Mouse (Mus musculus) midbrain, embryonic 11.5 days (tissue): Measurements from ENCODE around the gene Tiam1. TPM values are rescaled to one million over a fixed set of nuclear protein-coding genes. Genes with fewer than 3 reads are reported as not detected.

Source experiments
- ATAC-seq: fragments of 200-750 bp; cut with Nextera tagmentation; 2 replicates; pipeline ENCODE4 v1.8.0; 2017; ENCODE audit warnings: moderate TSS enrichment, moderate library complexity; ENCODE audit not compliant: low FRiP score
- DNase-seq: peaks from one replicate; pipeline ENCODE4 v3.0.0; 2015; ENCODE audit warnings: low spot score; ENCODE audit errors: missing footprints
- H3K27ac ChIP-seq: fragments of 300-500 bp; sonication (generic); 2 replicates; pipeline ENCODE4 v1.5.1; 2014; ENCODE audit warnings: low read depth, low read length
- H3K27me3 ChIP-seq: fragments of 300-500 bp; sonication (generic); 2 replicates; pipeline ENCODE4 v1.6.1; 2014; ENCODE audit warnings: mild to moderate bottlenecking, low read length, moderate library complexity, mixed read lengths; ENCODE audit not compliant: control insufficient read depth, insufficient read depth
- H3K36me3 ChIP-seq: fragments of 300-500 bp; sonication (generic); 2 replicates; pipeline ENCODE4 v1.6.1; 2014; ENCODE audit warnings: mild to moderate bottlenecking, low read length, moderate library complexity, mixed read lengths; ENCODE audit not compliant: control insufficient read depth, insufficient read depth
- H3K4me1 ChIP-seq: fragments of 300-500 bp; sonication (generic); 2 replicates; pipeline ENCODE4 v1.6.1; 2014; ENCODE audit warnings: low read length; ENCODE audit not compliant: control insufficient read depth, insufficient read depth
- H3K4me2 ChIP-seq: fragments of 300-500 bp; sonication (generic); 2 replicates; pipeline ENCODE4 v1.6.1; 2014; ENCODE audit warnings: mild to moderate bottlenecking, moderate library complexity
- H3K4me3 ChIP-seq: fragments of 300-500 bp; sonication (generic); 2 replicates; pipeline ENCODE4 v1.5.1; 2014; ENCODE audit warnings: low read depth, low read length
- H3K9ac ChIP-seq: fragments of 300-500 bp; sonication (generic); 2 replicates; pipeline ENCODE4 v1.6.1; 2014; ENCODE audit warnings: low read length
- H3K9me3 ChIP-seq: fragments of 300-500 bp; sonication (generic); 2 replicates; pipeline ENCODE4 v1.6.1; 2016; ENCODE audit warnings: low read length; ENCODE audit not compliant: control insufficient read depth
- WGBS: fragments of 180-500 bp; shearing (Covaris S2); extraction: QIAGEN DNeasy Blood & Tissue Kit; methylation state at CpG from one replicate; pipeline ENCODE4 v1.1.7; 2014; 5-methylcytosine and 5-hydroxymethylcytosine counted together
- polyA plus RNA-seq: library from polyadenylated mRNA; unstranded; fragments of >200 nt; fragmentation: Nextera tagmentation; extraction: Ambion mirVana; gene quantifications from 2 replicates; pipeline ENCODE4 v1.2.1, GENCODE M21; 2014

The Tiam1 gene
- polyA plus RNA-seq, 1 experiment from 2014 or later: 14.2 TPM

DNA sequence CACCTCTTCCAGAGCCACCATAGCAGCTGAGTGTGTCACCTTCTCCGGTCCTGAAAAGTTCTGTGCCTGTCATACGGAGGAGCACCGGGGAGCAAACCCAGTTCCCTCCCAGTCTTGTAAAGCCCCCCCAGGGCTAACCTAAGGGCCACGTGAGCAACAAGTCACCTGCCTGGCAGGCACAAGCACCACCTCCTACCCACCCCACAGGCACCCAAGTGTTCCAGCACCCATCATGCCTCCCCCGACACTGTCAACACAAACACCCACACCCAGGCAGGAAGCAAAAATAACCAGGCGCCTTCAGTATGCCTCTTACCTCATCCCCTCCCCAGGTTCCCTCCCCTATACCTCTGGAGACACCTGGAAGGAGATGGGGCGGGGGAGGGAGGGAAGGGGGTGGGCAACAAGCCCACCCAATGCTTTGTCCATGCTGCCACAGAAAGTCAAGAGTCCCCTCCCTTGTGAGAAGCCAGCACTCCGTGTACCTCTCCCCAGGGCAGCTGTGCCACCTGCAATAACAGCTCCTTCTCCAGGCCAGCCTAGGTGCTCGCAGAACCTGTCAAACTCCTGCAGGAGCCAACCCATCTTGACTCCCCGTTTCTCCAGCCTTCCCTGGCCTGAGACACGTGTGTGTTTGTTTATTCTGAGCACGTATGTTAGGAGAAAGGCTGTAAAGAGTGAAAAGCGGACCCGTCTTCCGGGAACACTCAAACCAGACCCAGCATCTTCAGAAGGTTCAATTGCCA, 38.7 kb downstream of the Tiam1 start:
- 0 out of 2 replicates have a peak, but pooled peaks have one; percentile 17 for ATAC-seq
- H3K27ac ChIP-seq: no peak overlapping the region
- no peaks in the 10 kb centered on the region for H3K4me1 ChIP-seq
- H3K4me2 ChIP-seq: no peak overlapping the region
- 78% methylated on average over 15 of the region's 15 CpGs for WGBS
- no peak overlapping the region for H3K9ac ChIP-seq
- no peak for DNase-seq
- H3K36me3 ChIP-seq: no peaks in the 10 kb centered on the region
- H3K4me3 ChIP-seq: no peak overlapping the region
- H3K27me3 ChIP-seq: no peaks in the 10 kb centered on the region
- H3K9me3 ChIP-seq: no peaks in the 10 kb centered on the region

DNA sequence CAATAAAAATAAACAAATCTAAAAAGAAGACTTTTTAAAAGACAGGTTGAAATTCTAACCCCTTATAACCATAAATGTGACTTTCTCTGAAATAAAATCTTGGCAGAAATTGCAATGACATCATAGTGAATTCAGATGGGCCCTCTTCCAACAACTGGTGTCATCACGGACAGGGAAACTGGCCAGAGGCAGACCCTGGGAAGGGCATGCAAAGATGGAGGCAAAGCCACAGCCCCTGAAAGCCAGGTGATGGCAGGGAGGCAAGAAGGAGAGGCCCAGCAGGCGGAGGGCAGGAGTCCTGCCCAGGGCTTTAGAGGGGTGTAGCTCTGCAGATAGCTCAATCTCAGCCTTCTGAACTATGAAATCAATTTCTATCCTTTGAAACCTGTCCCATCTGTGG, 39.8 kb downstream of the Tiam1 start:
- Histone ChIP-seq H3K4me1 (no peaks in the 10 kb centered on the region), H3K4me3 (no peak overlapping the region), H3K27me3 (no peaks in the 10 kb centered on the region), H3K9me3 (no peaks in the 10 kb centered on the region), H3K27ac (no peak overlapping the region), H3K9ac (no peak overlapping the region), H3K36me3 (no peaks in the 10 kb centered on the region), H3K4me2 (no peak overlapping the region)
- ATAC-seq (no peak), DNase-seq (no peak)
- WGBS: 84% methylated on average over 2 of the region's 2 CpGs

DNA sequence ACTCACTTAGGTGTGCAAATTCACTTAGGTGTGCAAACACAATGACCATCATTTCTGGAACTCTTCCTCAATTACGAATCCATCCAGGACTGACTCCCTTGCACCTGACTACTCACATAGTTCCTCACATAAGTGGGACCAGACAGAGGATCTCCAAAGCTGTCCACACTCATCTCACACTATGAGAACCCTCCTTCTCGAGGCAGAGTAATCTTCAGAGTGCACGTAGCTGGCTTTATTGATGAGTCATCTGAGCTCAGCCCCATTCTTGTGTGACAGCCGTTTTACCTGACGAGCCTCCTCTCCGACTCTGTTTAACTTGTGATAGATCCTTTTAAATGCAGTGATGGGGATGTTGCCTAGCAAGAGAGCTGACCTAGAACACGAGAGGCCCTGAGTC, 41.0 kb downstream of the Tiam1 start:
- H3K4me2 ChIP-seq: no peak overlapping the region
- H3K27ac ChIP-seq: no peak overlapping the region
- H3K27me3 ChIP-seq: no peaks in the 10 kb centered on the region
- no peak for DNase-seq
- H3K9me3 ChIP-seq: no peaks in the 10 kb centered on the region
- 93% methylated on average over 7 of the region's 7 CpGs for WGBS
- no peaks in the 10 kb centered on the region for H3K4me1 ChIP-seq
- H3K9ac ChIP-seq: no peak overlapping the region
- no peak overlapping the region for H3K4me3 ChIP-seq
- no peak for ATAC-seq
- H3K36me3 ChIP-seq: no peaks in the 10 kb centered on the region

DNA sequence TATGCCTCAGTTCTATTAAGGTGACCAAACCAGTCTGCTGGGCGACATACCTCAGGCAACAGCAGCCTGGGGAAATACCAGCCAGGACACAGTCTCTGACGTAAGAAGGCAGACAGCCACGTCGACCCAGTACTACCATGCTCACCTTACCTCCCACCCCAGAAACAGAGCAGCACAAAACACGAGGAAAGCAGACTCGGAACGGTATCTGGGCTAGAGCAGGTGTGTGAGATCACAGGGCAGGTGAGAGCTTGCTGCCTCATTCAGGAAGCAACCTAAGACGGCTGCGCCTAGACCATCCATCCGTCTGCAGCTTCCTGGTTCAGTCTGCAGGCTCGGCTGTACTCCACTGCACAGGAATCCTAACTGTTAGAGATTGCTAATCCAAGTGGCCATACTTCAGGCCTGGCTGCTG, 45.4 kb downstream of the Tiam1 start:
- H3K4me1 ChIP-seq: no peaks in the 10 kb centered on the region
- H3K4me2 ChIP-seq: no peak overlapping the region
- WGBS: 89% methylated on average over 11 of the region's 11 CpGs
- no peak overlapping the region for H3K27ac ChIP-seq
- no peaks in the 10 kb centered on the region for H3K36me3 ChIP-seq
- H3K4me3 ChIP-seq: no peak overlapping the region
- DNase-seq (no peak), ATAC-seq (no peak)
- H3K27me3 ChIP-seq: no peaks in the 10 kb centered on the region
- H3K9me3 ChIP-seq: no peaks in the 10 kb centered on the region
- no peak overlapping the region for H3K9ac ChIP-seq

DNA sequence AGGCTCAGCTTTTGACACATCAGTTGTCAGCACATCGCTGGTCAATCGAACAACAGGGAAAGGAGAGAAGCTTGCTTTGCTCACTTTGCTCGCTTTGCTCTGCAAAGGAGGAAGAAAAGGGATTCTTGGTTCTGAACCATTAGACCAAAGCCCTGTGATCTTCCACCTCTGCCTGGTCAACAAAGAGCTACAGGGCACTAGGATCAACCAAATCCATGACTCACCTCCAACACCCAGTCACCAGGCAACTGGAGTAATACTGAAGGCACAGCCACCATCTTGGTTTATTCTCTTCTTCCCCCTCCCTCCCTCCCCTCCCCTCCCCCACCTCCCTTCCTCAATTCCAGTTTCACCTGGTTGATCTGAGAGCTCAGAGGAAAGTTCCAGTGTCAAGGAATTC, 45.8 kb downstream of the Tiam1 start:
- no peaks in the 10 kb centered on the region for H3K27me3 ChIP-seq
- H3K4me3 ChIP-seq: no peak overlapping the region
- no peaks in the 10 kb centered on the region for H3K9me3 ChIP-seq
- H3K36me3 ChIP-seq: no peaks in the 10 kb centered on the region
- DNase-seq (no peak), ATAC-seq (no peak)
- H3K9ac ChIP-seq: no peak overlapping the region
- WGBS: 93% methylated on average over 3 of the region's 3 CpGs
- H3K4me2 ChIP-seq: no peak overlapping the region
- no peak overlapping the region for H3K27ac ChIP-seq
- H3K4me1 ChIP-seq: no peaks in the 10 kb centered on the region

DNA sequence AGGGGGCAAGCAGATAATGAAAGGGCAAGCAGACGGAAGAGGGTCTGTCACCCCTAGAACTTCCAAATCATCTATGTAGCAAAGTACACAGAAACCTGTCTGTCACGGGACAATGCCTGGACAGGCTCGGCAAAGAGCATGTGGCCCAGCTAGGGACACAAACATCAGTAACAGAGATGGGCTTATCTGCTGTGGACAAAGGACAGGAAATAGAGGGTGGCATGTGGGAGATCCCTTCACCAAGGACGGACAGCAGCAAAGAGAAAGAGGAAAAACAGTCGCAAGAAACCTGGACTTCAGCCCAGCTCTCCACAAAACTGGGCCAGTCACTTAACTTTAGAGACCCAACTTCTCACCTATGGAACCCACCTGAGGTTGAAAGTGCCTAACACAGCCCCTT, 47.6 kb downstream of the Tiam1 start:
- ATAC-seq (no peak), DNase-seq (no peak)
- H3K27ac ChIP-seq: no peak overlapping the region
- H3K4me3 ChIP-seq: no peak overlapping the region
- no peaks in the 10 kb centered on the region for H3K9me3 ChIP-seq
- H3K9ac ChIP-seq: no peak overlapping the region
- H3K27me3 ChIP-seq: no peaks in the 10 kb centered on the region
- WGBS: 83% methylated on average over 5 of the region's 5 CpGs
- no peaks in the 10 kb centered on the region for H3K36me3 ChIP-seq
- no peaks in the 10 kb centered on the region for H3K4me1 ChIP-seq
- H3K4me2 ChIP-seq: no peak overlapping the region

DNA sequence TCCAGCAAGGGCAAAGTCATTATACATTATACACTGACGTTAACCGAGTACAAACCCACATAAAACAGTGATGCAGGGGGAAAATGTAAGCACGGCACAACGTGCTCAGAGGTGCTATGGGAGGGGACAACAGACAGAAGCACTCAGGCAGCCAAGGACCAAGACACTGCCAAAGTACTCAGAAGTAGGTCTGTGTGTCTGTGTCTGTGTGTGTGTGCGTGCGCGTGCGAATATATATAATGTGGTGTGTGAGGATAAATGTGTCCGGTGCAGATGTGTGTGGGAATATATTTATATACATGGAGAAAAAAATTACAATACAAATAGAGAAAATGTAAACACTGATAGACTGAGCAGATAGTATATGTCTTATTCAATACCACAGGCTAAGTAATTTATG, 50.6 kb downstream of the Tiam1 start:
- WGBS: 92% methylated on average over 9 of the region's 9 CpGs
- Histone ChIP-seq H3K4me3 (no peak overlapping the region), H3K36me3 (no peaks in the 10 kb centered on the region), H3K4me2 (no peak overlapping the region), H3K4me1 (no peaks in the 10 kb centered on the region), H3K9ac (no peak overlapping the region), H3K9me3 (no peaks in the 10 kb centered on the region), H3K27ac (no peak overlapping the region), H3K27me3 (no peaks in the 10 kb centered on the region)
- ATAC-seq (no peak), DNase-seq (no peak)

DNA sequence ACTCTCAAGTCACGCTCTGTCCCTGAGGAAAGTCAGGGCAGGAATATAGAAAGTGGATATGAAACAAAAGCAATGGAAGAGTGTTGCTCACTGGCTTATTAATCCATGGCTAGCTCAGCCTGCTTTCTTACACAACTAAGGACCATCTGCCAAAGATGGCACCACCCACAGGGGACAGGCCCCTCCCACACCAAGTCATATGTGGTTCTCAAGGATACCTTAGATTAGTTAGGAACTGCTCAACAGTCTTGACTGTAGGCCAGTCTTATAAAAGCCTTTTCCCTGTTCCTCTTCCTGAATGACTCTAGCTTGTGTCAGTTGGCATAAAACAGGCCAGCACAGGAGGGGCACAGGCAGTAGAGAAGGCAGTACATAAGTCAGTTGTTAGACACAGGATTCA, 51.7 kb downstream of the Tiam1 start:
- no peak overlapping the region for H3K27ac ChIP-seq
- no peaks in the 10 kb centered on the region for H3K9me3 ChIP-seq
- H3K27me3 ChIP-seq: no peaks in the 10 kb centered on the region
- ATAC-seq (no peak), DNase-seq (no peak)
- no peaks in the 10 kb centered on the region for H3K36me3 ChIP-seq
- no peak overlapping the region for H3K9ac ChIP-seq
- H3K4me1 ChIP-seq: no peaks in the 10 kb centered on the region
- WGBS: 82% methylated on average over 1 of the region's 1 CpGs
- H3K4me2 ChIP-seq: no peak overlapping the region
- no peak overlapping the region for H3K4me3 ChIP-seq

DNA sequence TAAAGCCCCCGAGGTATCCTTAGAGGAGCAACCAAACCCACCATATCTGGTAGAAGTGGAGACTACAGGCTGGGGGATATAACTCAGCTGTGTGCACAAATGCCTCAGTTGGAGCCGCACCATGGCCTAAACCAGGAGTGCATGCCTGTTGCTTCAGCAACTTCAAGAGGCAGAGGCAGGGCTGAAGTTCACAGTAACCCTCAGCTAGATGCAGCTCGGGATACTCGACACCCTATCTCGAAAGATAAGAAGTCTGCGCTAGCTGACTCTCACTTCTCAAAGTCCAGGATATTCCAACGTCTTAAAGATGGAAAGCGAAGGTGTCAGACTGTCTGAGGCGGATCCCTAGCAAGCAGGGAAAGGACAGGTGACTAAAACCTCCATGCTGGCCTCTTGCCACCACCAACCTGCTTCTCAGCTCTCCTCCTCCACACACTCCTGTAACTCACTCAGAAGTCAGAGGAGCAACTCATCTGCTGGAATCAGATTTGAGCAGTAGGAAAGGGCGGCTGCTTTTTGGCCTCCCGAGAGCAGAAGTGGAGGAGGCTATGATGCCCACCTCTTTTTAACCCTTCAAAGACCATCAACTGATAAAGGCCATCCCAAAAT, 52.4 kb downstream of the Tiam1 start:
- DNase-seq (no peak), ATAC-seq (no peak)
- 87% methylated on average over 11 of the region's 11 CpGs for WGBS
- Histone ChIP-seq H3K4me2 (no peak overlapping the region), H3K27ac (no peak overlapping the region), H3K4me1 (no peaks in the 10 kb centered on the region), H3K4me3 (no peak overlapping the region), H3K9me3 (no peaks in the 10 kb centered on the region), H3K27me3 (no peaks in the 10 kb centered on the region), H3K36me3 (no peaks in the 10 kb centered on the region), H3K9ac (no peak overlapping the region)
